Mouse (Mus musculus): ENCODE data around the gene Chd2. TPM values are rescaled to one million over a fixed set of nuclear protein-coding genes. Genes with fewer than 3 reads are reported as not detected.
"Not testable (repeated sequence)": the region's sequence is repeated elsewhere in the genome, so short reads cannot be mapped to it uniquely, and the experiment has no call there.

Gene Chd2
- total and polyA plus RNA-seq, 2 experiments from 2014 or later = 34.4 to 43.8 TPM

- TF ChIP-seq CTCF (IDR thresholded peaks at IDR 0.05) = no peak
- no peak for ATAC-seq (ENCODE audit: low FRiP score)
- H3K4me3 ChIP-seq (ENCODE audit: low read depth, low read length) = no peak overlapping the region
- H3K27ac ChIP-seq (ENCODE audit: low read depth, low read length) = no peak overlapping the region
- H3K27me3 ChIP-seq (ENCODE audit: insufficient read depth, low read length) = no peaks in the 10 kb centered on the region
- no peak overlapping the region for H3K4me2 ChIP-seq (ENCODE audit: low read depth, low read length, poor library complexity, severe bottlenecking)
- no peaks in the 10 kb centered on the region for H3K36me3 ChIP-seq (ENCODE audit: insufficient read depth, low read length)
- 97% methylated on average over 5 of the region's 5 CpGs for WGBS
- no peaks in the 10 kb centered on the region for H3K9me3 ChIP-seq (ENCODE audit: low read length)
- H3K4me1 ChIP-seq (ENCODE audit: insufficient read depth, low read length) = peaks cover 7% of the 10 kb centered on the region; the same call in 1 of the 2 replicates
- no peak overlapping the region for H3K9ac ChIP-seq (replicated peaks; ENCODE audit: low read length, poor library complexity, severe bottlenecking)
- no peak for DNase-seq (ENCODE audit: low spot score)
Observed at GRCm38 (mm10) chr7:73530164-73530563, 11.5 kb downstream of the Chd2 start.

GRCm38 (mm10) chr7:73529261-73529660, 12.4 kb downstream of the Chd2 start:
- H3K36me3 ChIP-seq (ENCODE audit: insufficient read depth, low read length) = no peaks in the 10 kb centered on the region
- no peak for DNase-seq (ENCODE audit: low spot score)
- H3K27me3 ChIP-seq (ENCODE audit: insufficient read depth, low read length) = no peaks in the 10 kb centered on the region
- no peak overlapping the region for H3K9ac ChIP-seq (replicated peaks; ENCODE audit: low read length, poor library complexity, severe bottlenecking)
- H3K27ac ChIP-seq (ENCODE audit: low read depth, low read length) = no peak overlapping the region
- H3K4me1 ChIP-seq (ENCODE audit: insufficient read depth, low read length) = peaks cover 7% of the 10 kb centered on the region; the same call in 1 of the 2 replicates
- no peak overlapping the region for H3K4me2 ChIP-seq (ENCODE audit: low read depth, low read length, poor library complexity, severe bottlenecking)
- no peaks in the 10 kb centered on the region for H3K9me3 ChIP-seq (ENCODE audit: low read length)
- TF ChIP-seq CTCF (IDR thresholded peaks at IDR 0.05) = no peak
- 87% methylated on average over 6 of the region's 6 CpGs for WGBS
- H3K4me3 ChIP-seq (ENCODE audit: low read depth, low read length) = no peak overlapping the region
- no peak for ATAC-seq (ENCODE audit: low FRiP score)

- not testable (repeated sequence) for DNase-seq (ENCODE audit: low spot score); H3K27ac ChIP-seq (ENCODE audit: low read depth, low read length); ATAC-seq (ENCODE audit: low FRiP score); H3K4me1 ChIP-seq (ENCODE audit: insufficient read depth, low read length); H3K4me2 ChIP-seq (ENCODE audit: low read depth, low read length, poor library complexity, severe bottlenecking); H3K4me3 ChIP-seq (ENCODE audit: low read depth, low read length); H3K9me3 ChIP-seq (ENCODE audit: low read length); H3K9ac ChIP-seq (replicated peaks; ENCODE audit: low read length, poor library complexity, severe bottlenecking); H3K27me3 ChIP-seq (ENCODE audit: insufficient read depth, low read length); H3K36me3 ChIP-seq (ENCODE audit: insufficient read depth, low read length)
- 90% methylated on average over 7 of the region's 7 CpGs for WGBS
Observed at GRCm38 (mm10) chr7:73528377-73528894, 13.2 kb downstream of the Chd2 start.

- Histone ChIP-seq H3K27me3 (ENCODE audit: insufficient read depth, low read length) (no peaks in the 10 kb centered on the region), H3K9ac (replicated peaks; ENCODE audit: low read length, poor library complexity, severe bottlenecking) (no peak overlapping the region), H3K4me3 (ENCODE audit: low read depth, low read length) (no peak overlapping the region), H3K4me2 (ENCODE audit: low read depth, low read length, poor library complexity, severe bottlenecking) (no peak overlapping the region), H3K9me3 (ENCODE audit: low read length) (no peaks in the 10 kb centered on the region), H3K4me1 (ENCODE audit: insufficient read depth, low read length) (peaks cover 2% of the 10 kb centered on the region; the same call in 1 of the 2 replicates), H3K36me3 (ENCODE audit: insufficient read depth, low read length) (no peaks in the 10 kb centered on the region), H3K27ac (ENCODE audit: low read depth, low read length) (no peak overlapping the region)
- no peak for ATAC-seq (ENCODE audit: low FRiP score)
- TF ChIP-seq CTCF (IDR thresholded peaks at IDR 0.05) = no peak
- WGBS = 89% methylated on average over 4 of the region's 4 CpGs
- no peak for DNase-seq (ENCODE audit: low spot score)
Observed at GRCm38 (mm10) chr7:73527225-73527624, 14.4 kb downstream of the Chd2 start.

- Histone ChIP-seq H3K27me3 (ENCODE audit: insufficient read depth, low read length) (no peaks in the 10 kb centered on the region), H3K4me3 (ENCODE audit: low read depth, low read length) (no peak overlapping the region), H3K9me3 (ENCODE audit: low read length) (no peaks in the 10 kb centered on the region), H3K9ac (replicated peaks; ENCODE audit: low read length, poor library complexity, severe bottlenecking) (no peak overlapping the region), H3K27ac (ENCODE audit: low read depth, low read length) (peak overlapping the region; percentile 87), H3K4me2 (ENCODE audit: low read depth, low read length, poor library complexity, severe bottlenecking) (no peak overlapping the region; the same call in 1 of the 2 replicates), H3K4me1 (ENCODE audit: insufficient read depth, low read length) (peaks cover 11% of the 10 kb centered on the region), H3K36me3 (ENCODE audit: insufficient read depth, low read length) (no peaks in the 10 kb centered on the region)
- TF ChIP-seq CTCF (IDR thresholded peaks at IDR 0.05) = peak; percentile 92
- 28% methylated on average over 9 of the region's 9 CpGs for WGBS
- peak; percentile 94 for DNase-seq (ENCODE audit: low spot score)
- ATAC-seq (ENCODE audit: low FRiP score) = peak; percentile 77
Observed at GRCm38 (mm10) chr7:73524454-73524952, 17.1 kb downstream of the Chd2 start.

- Histone ChIP-seq H3K4me3 (ENCODE audit: low read depth, low read length) (no peak overlapping the region), H3K9ac (replicated peaks; ENCODE audit: low read length, poor library complexity, severe bottlenecking) (no peak overlapping the region), H3K4me1 (ENCODE audit: insufficient read depth, low read length) (peaks cover 11% of the 10 kb centered on the region), H3K27me3 (ENCODE audit: insufficient read depth, low read length) (no peaks in the 10 kb centered on the region), H3K4me2 (ENCODE audit: low read depth, low read length, poor library complexity, severe bottlenecking) (no peak overlapping the region), H3K9me3 (ENCODE audit: low read length) (no peaks in the 10 kb centered on the region), H3K36me3 (ENCODE audit: insufficient read depth, low read length) (peaks cover 3% of the 10 kb centered on the region), H3K27ac (ENCODE audit: low read depth, low read length) (peak overlapping the region; percentile 32; the same call in 1 of the 2 replicates)
- no peak for TF ChIP-seq CTCF (IDR thresholded peaks at IDR 0.05)
- WGBS = 58% methylated on average over 1 of the region's 1 CpGs
- ATAC-seq (ENCODE audit: low FRiP score) (no peak), DNase-seq (ENCODE audit: low spot score) (no peak)
Observed at GRCm38 (mm10) chr7:73523608-73524259, 17.9 kb downstream of the Chd2 start.
